Mouse (Mus musculus) retina, postnatal 1 day (tissue): ENCODE results near the gene Dnah14.
"Not testable (repeated sequence)": the region's sequence is repeated elsewhere in the genome, so short reads cannot be mapped to it uniquely, and the experiment has no call there.

Source experiments
- DNase-seq: peaks from one replicate; pipeline ENCODE4 v3.0.0-alpha.2; 2012

The Dnah14 gene

GRCm38 (mm10) chr1:181611118-181611517 is 34.8 kb downstream of the Dnah14 start:
- DNase-seq: peak; percentile 30

GRCm38 (mm10) chr1:181615866-181616491 is 39.6 kb downstream of the Dnah14 start:
- DNase-seq: peak; percentile 83

DNA sequence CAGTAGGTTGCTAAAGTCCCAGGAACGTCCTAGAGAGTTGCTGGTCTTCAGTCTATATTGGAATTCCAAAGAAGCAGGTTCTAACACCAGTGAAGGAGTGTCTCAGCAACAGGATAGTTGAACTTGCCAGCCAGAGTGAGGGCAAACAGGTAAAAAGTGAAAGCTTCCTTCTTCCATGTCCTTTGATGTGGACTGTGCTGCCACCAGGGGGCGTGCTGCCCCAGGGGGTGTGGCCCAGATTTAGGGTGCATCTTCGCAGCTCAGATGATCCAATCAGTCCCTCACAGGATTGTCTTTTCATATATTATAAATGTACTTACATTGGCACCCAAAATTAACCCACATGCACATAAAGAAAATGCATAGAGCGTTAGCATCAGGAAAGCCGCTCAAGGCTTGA is 41.0 kb downstream of the Dnah14 start:
- peak; percentile 40 for DNase-seq

DNA sequence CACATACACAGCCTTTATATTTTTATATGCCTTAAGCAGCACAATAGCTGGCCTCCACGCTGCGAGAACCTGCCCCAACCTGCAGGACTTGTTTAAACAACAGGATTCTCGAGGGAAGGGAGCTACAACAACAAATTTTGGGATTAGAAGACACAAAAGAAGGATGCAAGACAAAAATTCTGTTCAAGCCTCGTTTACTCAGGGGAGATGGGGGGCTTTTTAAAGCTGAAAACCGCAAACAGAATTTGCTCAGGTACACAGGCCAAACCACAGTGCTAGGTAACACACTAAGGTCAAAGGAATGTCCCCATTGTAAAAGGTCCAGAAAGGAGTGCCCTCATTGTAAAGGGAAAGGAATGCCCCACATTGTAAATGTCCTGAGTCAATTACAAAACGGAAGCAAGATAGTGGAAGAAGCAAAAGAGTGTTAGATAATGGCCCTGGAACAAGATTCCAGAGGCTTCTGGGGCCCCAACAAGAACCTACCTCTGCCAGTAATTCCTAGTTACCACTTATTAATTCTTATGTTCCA is 46.9 kb downstream of the Dnah14 start:
- no peak for DNase-seq

DNA sequence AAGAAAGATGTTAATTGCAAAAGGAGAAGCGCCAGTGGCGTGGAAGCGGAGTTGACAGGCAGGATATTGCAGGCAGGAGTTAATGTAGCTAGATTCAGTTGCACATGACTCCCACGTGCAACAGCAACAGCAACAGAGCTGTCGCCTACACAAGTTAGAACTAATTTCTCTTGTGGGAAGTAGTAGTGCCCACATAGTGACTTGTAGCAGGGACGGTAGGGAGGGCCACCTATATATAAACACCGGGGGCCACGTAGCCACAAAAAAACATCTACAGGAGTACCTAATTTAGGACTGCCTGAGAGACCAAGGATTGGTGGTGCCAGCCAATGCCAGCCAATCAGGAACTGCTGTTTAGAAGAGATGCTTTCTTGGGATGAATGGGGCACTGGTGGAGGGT is 48.5 kb downstream of the Dnah14 start:
- no peak for DNase-seq

DNA sequence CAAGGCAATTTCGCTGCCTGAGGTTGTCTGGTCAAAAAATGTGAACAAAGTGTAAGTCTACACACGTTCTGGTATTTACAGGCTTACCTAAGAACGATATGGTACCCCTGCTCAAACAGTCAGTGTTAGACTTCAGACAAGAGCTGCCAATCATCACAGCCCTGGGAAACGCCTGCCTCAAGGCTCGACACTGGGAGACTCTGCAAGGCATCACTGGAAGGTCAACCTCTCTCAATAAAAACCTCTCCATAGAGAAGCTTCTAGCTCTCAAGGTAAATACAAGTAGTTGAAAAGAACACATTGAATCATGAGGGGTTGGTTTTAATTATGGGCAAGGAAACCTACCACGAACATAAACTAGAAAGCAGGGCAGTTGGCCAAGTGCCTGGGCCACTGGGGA is 51.9 kb downstream of the Dnah14 start:
- no peak for DNase-seq

GRCm38 (mm10) chr1:181631371-181631770 is 55.0 kb downstream of the Dnah14 start:
- DNase-seq: no peak

DNA sequence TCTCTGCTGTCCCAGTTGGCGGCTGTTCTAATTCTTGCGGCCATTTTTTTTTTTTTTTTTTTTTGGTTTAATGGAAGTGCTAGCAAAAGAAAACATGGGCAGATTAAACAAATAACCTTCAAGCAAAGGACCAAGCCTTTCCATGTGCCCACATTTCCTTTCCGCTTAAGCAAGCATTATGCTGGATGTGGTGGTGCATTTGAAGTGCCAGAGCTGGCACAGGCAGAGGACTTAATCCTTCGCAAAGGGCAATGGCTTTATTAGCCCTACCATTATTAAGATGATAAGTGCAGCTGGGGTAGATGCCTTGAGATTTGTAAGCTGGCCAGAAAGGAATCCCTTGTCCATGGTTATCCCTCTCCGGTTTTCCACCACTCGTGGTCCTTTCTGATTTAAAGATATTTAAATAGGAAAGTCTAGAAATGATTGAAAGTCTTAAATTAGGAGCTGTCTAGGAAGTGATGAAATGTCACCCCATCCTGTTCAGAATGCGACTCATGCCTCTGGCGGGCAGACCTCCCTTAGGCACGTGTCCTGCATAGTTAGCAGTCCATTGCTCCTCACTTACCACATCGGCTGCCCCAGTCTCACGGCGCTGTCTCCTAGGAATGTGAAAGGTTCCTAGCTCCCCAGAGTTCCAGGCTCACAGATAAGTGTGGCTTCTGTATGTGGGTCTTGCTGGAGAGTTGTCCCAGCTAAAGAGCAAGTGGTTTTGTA is 61.8 kb downstream of the Dnah14 start:
- no peak for DNase-seq

DNA sequence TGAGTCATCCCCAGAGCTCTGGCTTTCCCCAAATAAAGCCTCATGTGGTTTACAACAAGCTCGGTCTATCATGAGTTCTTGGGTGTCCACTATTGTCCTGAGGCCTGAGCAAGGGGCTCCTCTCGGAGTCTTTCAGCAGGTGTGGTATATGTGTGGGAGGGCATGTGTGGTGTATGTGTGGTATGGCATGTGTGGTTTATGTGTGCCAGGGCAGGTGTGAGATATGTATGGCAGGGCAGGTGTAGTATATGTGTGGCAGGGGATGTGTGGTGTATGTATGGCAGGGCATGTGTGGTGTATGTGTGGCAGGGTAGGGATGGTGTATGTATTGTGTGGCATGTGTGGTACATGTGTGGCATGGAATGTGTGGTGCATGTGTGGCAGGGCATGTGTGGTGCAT is 64.0 kb downstream of the Dnah14 start:
- DNase-seq: no peak

GRCm38 (mm10) chr1:181647467-181647866 is 71.1 kb downstream of the Dnah14 start:
- DNase-seq: peak; percentile 23

- no peak for DNase-seq
Measured at GRCm38 (mm10) chr1:181653481-181653880, 77.1 kb downstream of the Dnah14 start.

DNA sequence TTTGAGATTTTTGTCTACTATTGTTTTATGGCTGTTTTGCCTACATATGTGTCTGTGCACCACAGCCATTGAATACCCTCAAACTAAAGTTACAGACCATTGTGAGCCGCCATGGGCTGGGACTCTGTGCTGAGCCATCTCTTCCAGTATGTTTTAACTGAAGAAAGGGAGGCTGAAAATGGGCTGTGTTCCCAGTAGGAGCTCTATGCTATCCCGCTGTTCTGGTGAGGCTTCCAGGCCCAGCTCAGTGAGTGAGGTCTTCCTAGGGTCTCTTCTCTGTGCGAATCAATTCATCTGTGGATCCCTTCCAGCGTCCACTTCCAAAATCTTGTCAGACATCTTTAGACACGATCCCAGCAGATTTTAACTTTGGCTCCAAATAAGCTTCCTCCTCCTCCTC is 80.1 kb downstream of the Dnah14 start:
- DNase-seq: no peak

GRCm38 (mm10) chr1:181666801-181667200 is 90.4 kb downstream of the Dnah14 start:
- no peak for DNase-seq

DNA sequence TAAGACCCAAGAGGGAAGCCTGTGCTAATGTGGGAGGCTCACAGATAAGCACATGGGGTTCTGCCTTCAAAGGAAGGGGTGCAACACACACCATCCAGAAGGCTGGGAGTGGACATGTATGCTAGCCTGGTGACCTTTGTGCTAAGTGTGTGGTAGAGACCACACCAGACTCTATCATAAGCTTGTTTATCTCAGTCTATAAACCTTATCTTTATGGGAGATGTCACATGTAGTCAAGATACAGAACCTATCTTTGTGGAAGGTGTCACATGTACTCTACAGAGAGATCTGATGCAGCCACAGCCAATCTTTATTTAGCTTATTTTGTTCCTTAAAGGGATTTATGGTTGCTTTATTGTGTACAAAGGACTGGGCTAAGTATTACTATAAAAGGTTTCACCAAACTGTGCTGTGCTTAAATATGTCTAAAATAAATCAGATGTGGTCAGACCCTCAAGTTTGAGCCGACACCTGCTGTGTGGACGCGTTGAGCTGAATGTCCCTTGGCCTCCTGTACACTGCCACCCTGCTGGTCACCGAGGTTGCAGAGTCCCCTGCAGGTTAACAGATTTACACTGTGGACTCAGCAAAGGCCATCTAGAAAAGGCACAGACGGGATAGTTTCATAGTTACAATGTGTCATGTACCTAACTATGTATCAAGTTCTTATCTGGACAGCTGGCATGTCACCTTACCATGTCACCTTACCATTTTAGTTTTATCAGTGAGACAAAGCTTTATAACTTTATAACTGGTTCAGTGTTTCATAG is 118.6 kb downstream of the Dnah14 start:
- no peak for DNase-seq

- DNase-seq: no peak
Measured at GRCm38 (mm10) chr1:181728707-181729106, 152.3 kb downstream of the Dnah14 start.

DNA sequence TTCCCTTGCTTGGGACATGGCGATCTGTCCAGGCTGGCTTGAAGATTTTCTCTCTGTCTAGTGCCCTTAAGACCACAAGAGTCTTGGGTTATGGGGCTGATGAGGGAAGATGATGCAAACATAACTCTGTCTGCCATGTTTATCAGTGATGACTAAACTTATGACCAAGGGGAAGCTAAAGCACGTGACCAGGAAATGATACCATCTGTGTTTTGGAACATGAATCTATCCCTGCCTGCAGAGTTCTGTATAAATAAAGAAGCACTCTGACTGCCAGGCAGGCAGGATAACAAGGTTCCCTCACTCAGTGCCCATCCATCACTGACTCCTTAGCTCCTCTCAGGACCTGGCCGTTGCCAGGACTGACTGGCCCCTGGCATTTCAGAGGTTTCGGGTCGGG is 157.2 kb downstream of the Dnah14 start:
- no peak for DNase-seq

DNA sequence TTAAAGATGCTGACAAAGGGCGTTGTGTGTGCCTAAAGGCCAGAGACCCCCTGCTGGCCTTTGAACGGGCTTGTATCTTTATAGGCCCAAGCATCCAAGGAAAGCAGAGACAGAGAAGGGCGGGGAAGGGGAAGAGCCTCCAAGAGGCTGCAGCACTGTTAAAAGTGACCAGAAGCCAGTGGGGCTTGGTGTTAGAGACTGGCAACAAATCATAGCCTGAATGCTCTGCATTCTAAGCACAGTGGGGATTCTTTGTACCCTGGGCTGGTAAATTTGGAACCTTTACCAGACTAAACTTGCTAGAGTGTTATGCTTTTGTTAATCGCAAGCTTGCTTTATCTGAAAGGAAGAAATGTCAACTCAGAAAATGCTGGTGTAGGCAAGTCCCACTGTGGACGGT is 163.9 kb downstream of the Dnah14 start:
- no peak for DNase-seq

GRCm38 (mm10) chr1:181742251-181742885 is 166.0 kb downstream of the Dnah14 start:
- DNase-seq: no peak

DNA sequence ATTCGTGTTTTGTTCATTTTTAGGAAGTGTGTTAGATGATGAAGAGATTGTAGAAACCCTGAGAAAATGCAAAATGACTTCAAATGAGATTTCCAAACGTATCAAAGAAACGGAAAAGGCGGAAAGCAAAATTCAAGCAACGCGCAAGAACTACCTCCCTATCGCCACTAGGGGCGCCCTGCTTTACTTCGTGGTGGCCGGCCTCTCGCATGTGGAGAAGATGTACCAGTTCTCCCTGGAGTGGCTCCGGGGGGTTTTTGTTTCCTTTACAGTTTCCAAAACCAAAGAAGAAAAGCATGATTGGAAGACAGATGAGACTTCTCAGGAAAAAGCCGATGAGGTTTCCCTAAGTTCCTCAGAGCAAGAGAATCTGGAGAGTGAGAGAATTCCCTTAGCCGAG is 193.0 kb downstream of the Dnah14 start:
- DNase-seq: no peak

GRCm38 (mm10) chr1:181771871-181772270 is 195.5 kb downstream of the Dnah14 start:
- no peak for DNase-seq

DNA sequence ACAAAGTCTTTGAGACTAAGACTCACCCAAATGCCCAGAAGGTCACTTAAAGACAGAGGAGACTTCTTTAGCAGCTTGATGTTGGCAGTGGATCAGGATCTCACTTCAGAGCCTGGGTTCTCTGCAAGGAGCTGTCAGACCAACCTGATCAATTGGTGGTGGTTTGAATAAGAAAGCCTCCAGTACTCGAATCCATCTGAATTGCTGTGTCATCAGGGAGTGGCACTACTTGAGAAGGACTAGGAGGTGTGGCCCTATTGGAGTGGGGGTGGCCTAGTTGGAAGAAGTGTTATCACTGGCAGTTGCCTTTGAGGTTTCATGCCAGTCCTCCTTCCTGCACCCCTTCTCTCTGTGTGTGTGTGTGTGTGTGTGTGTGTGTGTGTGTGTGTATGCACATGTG is 200.2 kb downstream of the Dnah14 start:
- DNase-seq: no peak

GRCm38 (mm10) chr1:181782600-181782999 is 206.2 kb downstream of the Dnah14 start:
- not testable (repeated sequence) for DNase-seq

- DNase-seq: no peak
Measured at GRCm38 (mm10) chr1:181789952-181790351, 213.6 kb downstream of the Dnah14 start.
